Mouse (Mus musculus): Measurements from ENCODE around the gene Fgfr2. TPM values are rescaled to one million over a fixed set of nuclear protein-coding genes. Genes with fewer than 3 reads are reported as not detected.

The Fgfr2 gene
- polyA plus RNA-seq, 3 experiments from 2014 or later, result 0.27 TPM; not detected in 2

DNA sequence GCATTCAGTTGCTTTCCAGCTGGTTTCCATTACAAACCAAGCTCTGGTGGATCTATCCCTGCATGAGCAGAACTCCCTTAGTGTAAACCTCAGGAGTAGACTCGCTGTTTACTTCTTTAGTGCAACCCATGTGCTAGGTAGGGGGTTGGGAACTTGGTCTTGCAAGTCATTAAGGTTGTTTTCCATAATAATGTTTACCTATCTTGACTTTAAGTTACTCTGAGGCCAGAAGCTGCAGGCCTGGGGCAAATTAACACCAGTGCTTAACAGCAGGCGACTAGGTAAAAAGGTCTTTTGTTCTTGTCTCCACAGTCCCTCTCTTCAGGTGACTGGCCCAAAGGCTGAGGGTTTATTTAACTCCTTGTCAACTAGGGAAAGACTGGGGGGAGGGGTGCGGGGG is 1108.0 kb downstream of the Fgfr2 start:
- no peak for ATAC-seq

DNA sequence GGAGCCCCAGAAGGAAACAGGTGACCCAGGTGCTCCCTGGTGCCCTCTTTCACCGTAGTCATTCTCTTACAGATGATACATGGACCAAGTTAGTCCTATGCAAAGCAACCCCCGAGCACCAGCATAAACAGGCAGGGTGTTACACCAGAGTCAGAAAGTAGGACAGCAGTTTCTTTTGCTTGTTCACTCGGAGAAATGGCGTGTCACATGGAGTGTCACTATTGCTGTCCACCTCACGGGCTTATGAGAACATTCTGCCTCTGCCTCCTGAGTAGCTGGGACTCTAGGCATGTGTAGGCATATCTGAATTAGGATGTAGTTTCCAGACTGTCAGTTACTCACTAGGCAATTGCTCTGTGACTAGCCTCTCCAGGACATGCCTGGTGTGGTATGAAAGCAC is 1109.2 kb downstream of the Fgfr2 start:
- no peak for ATAC-seq

DNA sequence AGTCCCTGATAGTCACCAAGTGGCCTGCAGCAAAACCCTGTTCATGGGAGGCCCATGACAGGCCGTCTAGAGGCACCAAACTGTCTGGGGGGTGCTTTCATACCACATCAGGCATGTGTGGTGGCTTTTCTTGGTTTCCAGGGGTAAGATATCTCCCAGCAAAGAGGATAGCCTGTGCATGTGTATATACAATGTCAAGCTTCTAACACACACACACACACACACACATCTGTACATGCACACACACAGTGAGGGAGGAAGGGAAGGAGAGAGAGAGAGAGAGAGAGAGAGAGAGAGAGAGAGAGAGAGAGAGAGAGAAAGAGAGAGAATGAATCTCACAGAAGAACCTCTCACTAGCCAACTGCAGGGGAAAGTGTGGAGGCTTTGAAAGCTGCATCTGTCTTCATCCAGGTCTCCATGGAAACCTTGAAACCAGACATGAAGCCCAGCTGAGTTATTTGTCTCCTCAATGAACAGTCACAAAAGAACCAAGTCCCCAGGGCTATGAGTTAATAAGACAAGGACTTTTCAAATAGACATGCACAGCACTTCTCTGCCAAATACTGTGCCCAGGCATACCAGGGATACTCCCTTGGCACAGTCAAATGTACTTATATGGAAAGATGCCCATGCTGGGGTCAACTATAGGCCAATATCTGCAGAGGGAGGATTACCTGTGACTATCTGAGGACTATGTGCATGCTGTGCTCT is 1110.0 kb downstream of the Fgfr2 start:
- ATAC-seq, result no peak

DNA sequence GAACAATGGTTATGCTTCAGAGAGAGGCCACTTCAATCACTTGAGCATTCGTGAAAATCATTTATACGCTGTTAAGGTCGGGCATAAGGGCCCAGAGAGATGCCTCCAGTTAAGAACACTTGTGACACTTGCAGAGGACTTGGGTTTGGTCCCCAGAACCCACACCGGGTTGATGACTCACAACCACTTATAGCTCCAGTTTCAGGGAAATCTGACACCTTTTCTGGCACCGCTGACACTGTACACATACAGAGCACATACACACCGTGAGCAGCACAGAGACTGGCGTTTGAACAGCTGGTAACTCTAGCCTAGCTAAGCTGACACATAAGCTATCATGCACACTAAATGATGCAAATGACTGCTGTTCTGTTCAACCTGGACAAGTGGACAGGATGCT is 1114.1 kb downstream of the Fgfr2 start:
- ATAC-seq, result no peak

DNA sequence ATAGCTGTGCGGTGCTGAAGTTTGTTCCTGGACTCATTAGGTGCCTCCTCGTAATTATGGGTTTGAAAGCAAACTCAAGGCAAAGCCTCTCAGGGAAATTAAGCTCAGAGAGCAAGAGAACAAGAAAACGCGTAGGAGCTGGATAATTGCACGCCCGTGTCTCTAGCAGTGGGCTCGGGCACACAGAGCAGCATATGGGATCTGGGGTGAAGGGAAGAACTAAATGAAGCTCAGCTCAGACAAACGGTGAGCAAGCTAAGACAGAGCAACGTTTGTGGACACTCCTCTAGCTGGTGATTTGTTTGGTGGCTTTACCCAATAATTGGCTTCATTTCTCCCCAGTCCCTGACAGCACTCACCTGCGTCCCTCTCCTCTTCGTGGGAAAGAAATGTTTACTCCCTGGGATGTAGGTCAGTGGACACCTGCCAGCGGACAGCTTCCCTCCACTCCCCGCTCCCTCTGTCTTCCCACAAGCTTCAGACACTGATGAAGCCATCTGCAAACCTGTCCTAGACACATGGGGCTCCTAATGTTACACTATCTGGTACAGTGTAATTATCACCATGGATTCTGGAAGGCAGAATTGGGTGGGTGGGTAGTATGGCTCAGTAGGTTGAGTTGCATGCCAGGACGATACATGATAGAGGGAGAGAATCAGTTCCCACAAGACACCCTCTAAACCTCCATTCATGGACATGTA is 1117.0 kb downstream of the Fgfr2 start:
- no peak for ATAC-seq

DNA sequence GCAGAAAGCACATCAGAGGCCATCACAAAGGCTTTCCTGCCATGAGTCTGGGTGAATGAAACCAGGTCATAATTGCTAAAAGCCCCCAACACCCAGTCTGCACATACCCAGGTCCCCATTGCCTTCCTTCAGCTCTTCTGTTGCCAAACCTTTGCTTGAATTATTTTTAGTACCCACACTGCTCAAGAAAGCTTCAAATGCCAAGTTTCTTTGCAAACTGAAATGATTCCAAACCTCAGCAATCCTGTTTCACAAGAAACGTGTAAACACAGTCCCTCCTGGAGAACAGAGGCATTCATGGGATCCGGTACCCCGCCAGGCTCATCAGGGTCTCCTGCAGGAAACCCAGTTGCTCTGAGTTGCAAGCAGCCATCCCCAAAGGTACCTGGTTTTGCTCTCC is 1130.3 kb downstream of the Fgfr2 start:
- no peak for ATAC-seq

DNA sequence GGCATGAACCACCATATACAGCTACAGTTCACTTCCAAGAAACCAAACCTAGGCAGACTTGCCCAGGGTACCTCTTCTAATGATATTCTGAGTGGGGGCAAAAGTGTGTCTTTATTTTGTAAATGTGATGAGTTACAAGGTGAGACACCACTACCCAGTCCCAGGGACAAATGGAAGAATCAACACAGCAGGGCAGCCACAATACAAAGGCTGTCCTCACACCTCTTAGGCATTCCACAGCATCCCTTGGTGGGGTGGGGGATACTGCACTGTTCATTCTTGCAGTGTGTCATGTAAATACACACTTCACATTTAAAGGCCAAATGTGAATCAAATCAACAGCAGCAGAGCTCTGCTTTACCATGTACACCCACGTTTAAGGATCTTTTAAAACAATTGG is 1130.9 kb downstream of the Fgfr2 start:
- ATAC-seq, result no peak

DNA sequence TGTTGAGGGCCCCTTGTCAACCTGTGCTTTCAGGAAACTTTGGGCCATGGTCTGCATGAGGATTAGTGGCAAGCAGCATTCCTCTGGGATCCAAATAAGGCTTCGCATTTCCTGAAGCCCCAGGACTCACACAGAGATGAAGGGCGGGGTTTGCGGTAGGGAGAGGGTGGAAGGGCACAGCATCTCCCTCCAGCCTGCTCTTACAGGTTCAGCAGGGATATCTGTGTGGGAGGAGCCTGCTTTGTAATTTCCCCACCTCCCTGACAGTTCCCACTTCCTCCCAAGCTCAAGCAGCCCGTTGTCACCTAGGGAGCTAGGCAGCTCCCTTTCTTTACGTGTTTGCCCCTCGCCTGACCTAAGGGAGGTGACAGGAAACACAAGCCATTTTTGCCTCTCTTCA is 1134.1 kb downstream of the Fgfr2 start:
- ATAC-seq, result no peak

DNA sequence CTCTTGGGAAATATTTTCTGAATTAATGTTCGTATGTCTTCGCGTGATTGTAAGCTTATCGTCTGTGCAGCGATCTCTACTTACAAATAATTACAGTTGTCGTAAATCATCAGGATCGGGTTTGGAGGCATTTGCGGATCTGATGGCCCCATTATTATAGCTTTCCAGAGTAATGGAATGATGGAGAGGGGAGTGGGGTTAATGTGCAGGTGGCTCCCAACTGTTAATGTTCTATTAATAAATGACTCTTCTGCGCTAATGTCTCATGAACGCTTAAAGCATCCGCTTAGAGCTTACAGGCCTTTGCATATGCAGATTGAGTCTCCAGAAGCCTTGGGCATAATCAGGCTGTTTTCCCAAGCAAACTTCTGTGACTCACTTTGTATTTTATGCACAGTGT is 1144.5 kb downstream of the Fgfr2 start:
- ATAC-seq, result no peak

DNA sequence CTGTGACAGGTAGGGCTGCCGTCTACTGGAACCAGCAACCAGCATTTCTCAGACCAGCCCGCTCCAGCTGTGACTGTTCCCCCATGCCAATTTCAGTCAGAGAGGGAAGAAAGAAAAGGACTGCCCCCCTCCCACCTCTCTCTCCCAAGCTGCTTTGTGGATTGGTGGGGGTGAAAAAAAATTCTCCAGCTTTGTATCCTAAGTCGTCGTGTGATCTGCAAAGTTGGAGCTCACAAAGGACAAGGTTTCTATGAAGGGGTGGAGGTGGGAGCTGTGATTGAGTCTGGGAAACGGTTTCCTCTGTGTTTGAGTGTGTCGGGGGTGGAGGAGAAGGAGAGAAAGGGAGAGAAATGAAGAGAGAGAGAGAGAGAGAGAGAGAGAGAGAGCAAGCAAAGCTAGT is 1147.3 kb downstream of the Fgfr2 start:
- no peak for ATAC-seq

DNA sequence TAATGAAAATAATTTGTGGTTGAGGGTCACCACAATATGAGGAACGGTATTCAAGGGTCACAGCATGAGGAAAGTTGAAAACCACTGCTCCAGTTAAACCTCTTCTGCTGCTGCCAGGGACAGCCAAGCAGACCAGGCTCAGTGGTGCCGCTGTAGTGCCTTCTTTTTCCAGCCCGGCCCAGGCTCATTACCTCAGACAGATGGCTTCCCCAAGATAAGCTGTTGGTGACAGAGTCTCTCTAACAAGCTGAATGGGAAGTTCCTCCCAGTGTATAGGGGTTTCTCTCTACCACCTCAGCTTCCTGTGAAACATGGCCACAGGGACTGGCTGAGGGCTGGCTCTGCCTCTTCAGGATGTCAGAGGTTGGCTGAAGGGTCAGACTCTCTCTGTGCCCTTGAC is 1152.9 kb downstream of the Fgfr2 start:
- ATAC-seq, result no peak

DNA sequence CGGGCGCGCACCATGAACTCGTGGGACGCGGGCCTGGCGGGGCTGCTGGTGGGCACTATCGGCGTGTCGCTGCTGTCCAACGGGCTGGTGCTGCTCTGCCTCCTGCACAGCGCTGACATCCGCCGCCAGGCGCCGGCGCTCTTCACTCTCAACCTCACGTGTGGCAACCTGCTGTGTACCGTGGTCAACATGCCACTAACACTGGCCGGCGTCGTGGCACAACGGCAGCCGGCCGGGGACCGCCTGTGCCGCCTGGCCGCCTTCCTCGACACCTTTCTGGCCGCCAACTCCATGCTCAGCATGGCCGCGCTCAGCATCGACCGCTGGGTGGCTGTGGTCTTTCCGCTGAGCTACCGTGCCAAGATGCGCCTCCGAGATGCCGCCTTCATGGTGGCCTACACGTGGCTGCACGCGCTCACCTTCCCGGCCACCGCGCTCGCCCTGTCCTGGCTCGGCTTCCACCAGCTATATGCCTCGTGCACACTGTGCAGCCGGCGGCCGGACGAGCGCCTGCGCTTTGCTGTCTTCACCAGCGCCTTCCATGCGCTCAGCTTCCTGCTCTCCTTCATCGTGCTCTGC is 1156.1 kb downstream of the Fgfr2 start:
- no peak for ATAC-seq

DNA sequence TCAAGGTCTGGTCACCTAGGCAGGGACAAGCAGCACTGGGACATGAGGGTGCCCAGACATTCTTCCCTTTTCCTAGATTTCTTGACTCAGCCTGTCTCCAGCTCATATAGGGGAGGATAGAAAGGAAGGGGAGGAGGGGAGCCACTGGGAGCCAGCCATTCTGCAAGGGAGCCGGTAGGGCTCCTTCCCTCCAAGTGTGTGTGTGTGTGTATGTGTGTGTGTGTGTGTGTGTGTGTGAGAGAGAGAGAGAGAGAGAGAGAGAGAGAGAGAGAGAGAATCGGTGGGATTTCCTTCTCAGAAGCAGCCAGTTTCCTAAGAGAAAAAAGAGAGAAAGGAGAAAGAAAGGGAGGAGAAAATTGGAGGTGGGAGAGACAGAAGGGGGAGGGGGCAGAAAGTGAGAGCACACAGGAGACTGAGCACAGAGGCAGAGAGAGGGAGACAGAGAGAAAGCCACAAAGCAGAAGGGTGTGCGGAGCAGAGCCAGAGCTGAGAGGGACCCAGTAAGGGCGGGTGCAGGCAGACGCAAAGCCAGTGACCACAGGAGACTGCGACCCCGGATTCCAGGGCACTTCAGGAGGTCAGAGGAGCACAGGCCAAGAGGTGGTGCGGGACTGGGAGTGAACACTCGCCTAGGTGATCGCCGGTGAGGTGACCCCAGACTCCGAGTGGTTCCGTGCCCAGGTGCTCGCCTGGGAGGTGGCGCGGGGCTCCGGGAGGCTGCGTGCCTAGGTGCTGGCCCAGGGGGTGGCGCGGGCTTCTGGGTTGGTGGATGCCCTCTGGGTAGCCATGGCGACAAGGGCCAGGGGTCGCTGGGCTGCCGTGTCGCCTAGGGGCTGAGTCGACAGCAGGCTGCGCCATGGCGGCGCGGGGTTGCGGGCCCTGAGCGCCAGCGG is 1156.9 kb downstream of the Fgfr2 start, which contains the start of gene Gpr26:
TSS of gene Gpr26 (plus strand) at position 438 of the 893 bp plus-strand sequence.
- ATAC-seq, result no peak

DNA sequence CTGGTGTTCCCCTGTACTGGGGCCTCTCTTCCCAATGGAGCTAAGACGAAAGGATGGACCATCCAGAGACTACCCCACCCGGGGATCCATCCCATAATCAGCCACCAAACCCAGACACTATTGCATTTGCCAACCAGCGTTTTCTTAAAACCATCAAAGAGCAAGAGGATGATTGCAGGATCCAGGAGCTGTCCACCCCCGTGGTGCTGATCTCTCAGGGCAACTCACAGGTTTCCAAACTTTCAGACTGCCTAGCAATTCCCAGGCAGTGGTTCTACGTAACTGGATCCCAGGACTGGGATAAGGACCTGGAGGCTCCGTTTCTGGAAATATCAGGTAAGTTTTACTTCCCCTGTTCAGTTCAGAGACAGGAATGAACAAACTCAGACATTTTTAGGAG is 1162.6 kb downstream of the Fgfr2 start:
- ATAC-seq, result no peak

DNA sequence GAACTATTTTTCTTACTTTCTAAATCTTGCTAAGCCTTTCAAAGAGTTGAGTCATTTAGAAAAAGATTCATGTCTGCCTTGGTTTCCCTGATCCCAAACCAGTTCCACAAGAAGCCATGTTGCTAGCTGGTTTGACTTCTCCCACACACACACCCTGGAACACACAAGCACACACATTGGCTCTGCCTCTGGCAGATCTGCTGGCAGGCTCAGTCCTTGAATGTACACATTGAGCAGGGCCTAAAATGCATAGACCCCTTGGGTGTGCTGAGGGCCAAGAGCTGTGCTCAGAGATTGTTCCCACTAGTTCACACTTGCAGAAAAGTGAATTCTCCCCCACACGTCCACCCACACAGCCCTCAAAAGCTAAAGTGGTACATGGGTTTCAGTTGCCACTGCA is 1164.4 kb downstream of the Fgfr2 start:
- ATAC-seq, result no peak

DNA sequence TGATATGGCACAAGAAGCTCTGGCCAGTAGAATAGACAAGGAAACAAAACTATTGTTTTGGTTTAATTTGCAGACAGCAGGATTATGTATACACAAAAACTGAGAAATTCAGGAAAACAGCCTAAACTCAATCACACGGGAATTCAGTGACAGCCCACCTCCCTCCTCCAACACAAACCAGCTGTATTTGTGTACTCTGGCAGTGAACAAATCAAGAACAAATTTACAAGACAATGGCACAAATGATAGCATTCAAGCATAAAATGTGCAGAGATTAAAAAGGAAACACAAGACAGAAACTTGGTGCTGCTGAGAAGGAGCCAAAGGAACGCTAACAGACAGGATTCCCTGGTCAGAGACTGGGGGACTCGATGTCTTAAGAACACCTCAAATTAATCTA is 1169.7 kb downstream of the Fgfr2 start:
- ATAC-seq, result no peak

DNA sequence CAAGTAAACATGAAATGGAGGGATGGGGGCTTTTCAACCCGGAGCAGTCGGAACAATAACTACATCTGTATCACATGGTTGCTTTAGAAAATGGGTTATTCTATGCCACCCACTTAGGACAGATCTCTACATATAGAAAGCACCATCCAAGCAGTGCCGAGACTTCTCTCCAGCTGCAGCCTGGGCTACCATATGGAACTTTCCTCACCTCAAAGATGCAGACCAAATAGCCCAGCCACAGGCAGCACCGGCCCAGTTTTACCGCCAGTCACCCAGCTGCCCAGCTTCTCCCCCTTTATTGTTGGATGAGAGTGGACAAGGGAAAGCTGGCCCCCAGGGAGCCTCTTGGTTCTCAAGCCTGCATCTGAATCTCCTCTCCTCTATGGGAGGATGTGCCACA is 1172.0 kb downstream of the Fgfr2 start:
- no peak for ATAC-seq

DNA sequence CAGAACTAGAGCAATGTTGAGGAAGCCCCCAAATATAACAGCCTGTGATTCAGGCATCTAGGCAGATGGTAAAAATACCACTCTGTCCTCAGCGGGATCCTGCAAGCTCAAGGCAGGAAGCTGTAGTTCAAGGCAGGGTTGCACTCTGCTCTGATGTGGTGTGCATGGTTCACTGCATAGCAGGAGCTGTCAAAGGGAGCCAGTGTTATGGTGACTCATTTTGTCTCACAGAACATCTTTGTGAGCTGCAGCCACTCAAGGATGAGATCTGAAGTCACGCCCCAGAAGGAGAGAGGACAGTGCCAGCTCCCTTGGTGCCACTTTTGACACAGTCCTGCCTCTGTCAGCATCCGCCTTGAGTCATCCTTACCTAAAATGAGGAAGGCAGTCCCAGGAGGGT is 1185.5 kb downstream of the Fgfr2 start:
- ATAC-seq, result no peak

DNA sequence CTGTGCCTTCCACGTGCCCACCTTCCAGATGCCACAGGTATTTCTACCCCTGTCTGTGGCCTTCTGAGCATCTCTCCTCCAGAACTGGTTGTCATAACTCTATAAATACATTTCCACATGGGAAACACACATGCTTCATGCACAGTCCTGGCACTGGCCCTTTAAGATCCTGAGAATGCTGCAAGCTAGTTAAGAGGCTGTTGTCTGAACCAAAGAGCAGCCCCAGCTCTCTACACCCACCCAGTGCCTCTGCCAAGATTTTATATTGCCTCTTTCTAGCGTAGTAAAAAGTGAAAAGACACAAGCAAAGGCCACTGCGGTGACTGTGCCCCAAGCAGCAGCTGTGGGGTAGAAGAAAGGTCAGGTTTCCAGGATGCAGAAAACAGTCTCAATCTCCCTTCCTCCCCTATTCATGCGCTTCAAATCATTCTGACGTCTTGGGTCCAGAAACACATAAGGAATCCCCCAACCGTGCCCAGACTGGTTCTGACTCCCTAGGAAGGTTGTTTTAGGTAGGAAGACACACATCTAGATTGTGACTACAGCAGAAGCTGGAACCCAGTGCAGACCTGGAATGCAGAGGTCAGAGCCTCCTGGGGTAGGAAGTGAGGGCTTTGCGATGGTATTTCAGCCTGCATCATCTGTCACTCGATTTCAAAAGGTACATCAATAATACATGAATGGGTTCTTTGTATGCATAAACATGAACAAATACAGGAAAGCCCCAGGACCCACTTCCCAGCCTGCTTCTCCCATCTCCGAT is 1195.7 kb downstream of the Fgfr2 start:
- ATAC-seq, result no peak

DNA sequence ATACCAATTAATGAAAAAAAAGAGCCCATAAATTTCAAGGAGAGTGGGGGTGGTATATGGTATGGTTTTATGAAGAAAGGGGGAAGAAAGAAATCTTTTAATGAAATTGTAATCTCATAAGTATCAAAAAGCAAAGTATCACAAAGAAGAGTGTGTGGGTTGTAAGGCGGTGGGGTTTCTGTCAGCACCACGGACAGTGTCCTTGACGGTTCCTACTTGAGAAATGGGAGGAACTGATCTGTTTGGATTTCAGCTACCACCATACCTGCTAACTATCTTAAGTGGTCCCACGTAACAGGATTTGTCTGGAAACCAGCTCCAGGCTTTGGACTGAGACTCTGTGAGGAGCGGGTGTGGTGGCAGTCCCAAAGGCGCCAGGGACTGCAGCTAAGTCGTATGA is 1205.8 kb downstream of the Fgfr2 start:
- ATAC-seq, result no peak

DNA sequence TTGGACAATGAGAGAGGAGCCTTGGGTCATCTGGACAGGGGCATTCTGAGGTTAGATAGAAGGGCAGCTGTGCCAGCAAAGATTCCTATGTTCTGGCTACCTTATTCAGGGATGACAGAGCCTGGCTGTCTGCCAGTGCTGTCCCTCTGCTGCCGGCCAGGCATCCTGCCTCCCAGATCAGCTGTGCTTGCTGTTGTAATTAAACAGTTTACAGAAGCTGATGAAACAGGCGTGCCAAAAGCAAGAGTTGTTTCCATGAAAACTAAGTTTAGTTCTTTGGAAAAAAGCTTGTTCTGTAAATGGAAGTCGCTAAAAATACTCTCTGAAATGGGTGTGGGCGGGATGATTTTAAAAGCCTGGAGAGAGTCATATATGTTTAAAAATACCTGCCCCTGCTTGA is 1213.5 kb downstream of the Fgfr2 start:
- ATAC-seq, result no peak

DNA sequence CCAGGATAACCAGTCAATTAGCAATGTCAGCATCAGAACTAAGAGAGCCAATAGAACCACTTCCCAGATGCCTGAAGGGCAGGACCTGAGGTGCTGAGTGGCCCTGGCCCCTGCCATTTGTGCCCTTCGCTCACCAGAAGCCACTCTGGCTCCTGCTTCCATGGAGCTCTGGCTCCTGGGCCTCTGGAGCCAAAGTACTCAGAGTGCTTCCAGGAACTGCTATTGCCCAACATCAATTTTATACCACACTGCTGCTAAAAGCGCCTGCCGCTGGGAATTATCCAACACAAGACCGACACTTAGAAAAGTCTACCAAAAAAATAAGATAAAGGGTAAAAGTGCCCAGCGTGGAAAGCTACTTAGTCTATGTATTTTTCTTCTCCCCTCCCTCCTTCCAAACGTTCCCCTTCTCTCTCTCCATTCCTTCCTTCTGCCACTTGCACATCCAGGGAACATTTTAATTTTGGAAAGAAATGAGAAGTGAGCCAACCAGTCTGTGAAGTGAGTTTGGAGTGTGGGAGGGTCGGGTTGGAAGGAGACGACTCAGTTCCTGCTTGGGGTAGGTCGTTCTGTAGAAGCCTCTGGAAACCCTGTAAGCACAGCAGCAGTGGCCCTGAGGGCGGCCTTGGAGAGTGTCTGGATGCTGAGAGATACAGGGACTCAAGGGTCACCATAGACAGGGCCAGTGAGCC is 1216.5 kb downstream of the Fgfr2 start:
- ATAC-seq, result no peak

Measured in inflammation-experienced regulatory T-cells, adult 6 months (primary cell).